Mouse (Mus musculus): ENCODE measurements at regions not wholly inside any gene's neighbourhood (a gene's known extent, or its start where the extent isn't known, plus 50 kb on each side); places are given as distances from the start of the nearest gene placed in this dataset.

GRCm38 (mm10) chr3:4226986-4227385 is 1523.6 kb upstream of the Gm8797 start:
- no peak for DNase-seq (ENCODE audit: low read depth, low spot score)

DNA sequence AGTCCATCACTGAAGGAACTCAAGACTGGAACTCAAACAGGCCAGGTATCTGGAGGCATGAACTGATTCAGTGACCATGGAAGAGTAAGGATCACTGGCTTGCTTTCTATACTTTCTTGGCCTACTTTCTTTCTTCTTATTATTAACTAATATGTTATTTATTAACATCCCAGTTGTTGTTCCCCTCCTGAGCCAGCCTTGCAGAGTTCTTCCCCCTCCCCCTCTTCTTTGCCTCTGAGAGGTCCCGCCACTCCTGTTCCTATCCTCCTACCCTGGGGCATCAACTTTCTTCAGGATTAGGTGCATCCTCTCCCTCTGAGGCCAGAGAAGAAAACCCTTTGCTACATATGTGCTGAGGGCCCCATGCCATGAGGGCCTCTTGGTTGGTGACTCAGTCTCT is 1479.2 kb upstream of the Gm8797 start:
- DNase-seq (ENCODE audit: low read depth, low spot score): no peak

DNA sequence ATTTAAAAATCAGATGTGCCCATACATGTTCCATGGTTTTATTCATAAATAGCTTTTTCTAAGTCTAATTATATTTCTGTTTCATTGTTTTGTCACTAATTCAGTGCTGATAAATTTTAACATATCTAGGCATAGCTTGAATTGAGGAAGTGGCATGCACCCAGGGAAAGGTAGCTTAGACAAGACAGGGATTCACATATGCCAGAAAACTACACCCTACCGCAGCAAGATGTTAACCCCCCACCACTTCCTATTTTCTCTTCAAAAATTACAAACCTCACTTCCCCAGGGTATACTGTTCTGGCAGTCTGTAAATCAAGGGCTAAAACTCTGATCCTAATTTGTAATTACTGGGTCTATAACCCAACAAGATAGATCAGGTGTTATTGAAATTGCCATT is 1476.0 kb upstream of the Gm8797 start:
- no peak for DNase-seq (ENCODE audit: low read depth, low spot score)

DNA sequence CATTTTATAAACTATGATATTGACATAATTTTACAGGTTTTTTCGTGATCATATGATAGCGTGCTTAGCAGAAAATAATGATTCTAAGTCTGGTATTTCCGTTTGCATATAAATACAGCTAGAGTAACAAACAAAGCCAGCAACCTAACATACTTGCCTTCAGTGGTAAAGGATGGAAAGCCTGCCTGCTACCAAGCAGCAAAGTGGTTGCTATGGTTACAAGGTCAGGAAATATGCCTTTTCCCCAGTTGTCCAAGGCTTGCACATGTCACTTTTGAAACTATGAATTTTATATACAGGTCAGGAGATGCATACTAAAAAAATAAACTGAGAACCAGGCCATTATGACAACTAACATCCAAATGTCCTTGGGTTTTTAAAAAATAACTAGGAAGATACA is 1472.6 kb upstream of the Gm8797 start:
- no peak for DNase-seq (ENCODE audit: low read depth, low spot score)

DNA sequence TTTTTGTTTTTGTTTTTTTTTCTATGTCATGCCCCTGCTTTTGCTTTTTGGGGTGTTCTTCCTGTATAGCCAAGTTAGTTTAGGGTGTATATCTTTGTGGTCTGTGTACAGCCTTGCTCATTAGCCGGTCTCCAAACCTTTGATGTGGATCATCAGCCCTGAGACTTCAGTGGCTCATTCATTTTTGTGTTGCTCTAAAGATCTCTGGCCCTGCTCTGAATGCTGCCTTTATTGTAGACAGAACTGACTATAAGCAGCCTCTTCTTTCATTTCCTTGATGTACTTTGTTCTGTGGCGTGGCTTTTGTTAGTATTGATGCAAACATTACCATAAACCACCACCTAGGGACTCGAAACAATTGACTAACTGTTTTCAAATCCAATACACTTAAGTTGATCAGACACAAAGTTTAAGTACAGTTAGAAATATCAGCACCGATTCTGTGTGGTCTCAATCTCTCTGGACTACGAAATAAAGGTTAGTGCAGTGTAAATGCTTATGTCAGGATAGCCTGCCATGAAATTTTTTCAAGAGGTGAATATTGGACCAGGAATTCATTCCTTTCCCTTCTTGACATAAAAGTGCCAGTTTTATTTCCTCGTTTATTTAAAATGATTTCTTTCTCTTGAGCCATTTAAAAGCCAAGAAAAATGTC is 1470.1 kb upstream of the Gm8797 start:
- no peak for DNase-seq (ENCODE audit: low read depth, low spot score)

- no peak for DNase-seq (ENCODE audit: low read depth, low spot score)
These were observed 1469.5 kb upstream of the Gm8797 start for GRCm38 (mm10) chr3:4281092-4281491.

GRCm38 (mm10) chr3:4287141-4287540 is 1463.5 kb upstream of the Gm8797 start:
- DNase-seq (ENCODE audit: low read depth, low spot score): no peak

DNA sequence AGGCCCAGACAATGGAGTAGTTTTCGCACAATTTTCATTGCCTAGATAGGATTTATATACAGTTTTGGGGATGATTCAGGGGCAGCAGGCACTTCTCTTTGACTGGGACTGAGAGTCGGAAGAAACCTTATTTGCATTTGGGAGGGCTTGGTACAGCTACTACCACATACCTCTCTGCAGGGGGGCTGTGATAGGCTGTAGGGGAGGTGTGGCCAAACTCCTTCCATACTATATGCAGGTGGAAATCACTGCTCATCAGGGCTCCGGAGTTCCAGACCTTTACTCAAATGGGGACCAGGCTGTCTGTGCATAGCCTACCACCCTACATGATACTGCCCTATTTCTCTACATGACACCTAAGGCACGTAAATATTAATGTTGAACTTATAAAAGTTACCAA is 1414.2 kb upstream of the Gm8797 start:
- no peak for DNase-seq (ENCODE audit: low read depth, low spot score)

DNA sequence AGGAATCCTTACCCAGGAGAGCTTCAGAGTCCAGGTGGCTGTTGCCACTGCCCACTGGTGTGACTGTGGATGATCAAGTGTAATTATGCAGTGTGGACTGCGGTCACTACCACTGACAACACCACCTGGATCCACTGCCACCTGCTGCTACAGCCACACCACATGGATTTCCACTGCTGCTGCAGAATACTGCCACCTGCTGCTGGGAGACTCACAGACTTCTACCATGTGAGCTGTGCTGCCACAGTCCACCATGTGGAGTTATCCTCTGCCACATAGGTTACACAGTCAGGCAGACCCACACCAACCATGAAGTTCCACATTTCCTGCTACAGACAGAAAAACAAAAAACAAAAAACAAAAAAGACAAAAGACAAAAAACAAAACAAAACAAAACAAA is 1411.5 kb upstream of the Gm8797 start:
- peak; percentile 11 for DNase-seq (ENCODE audit: low read depth, low spot score)

All from 3T3-L1 (cell line).